Mouse (Mus musculus) C2C12 (cell line): Measurements from ENCODE around the gene Plgrkt. TPM values are rescaled to one million over a fixed set of nuclear protein-coding genes. Genes with fewer than 3 reads are reported as not detected.

Experiments used
- H3K27me3 ChIP-seq: one replicate; pipeline ENCODE4 v1.6.1; 2011; ENCODE audit not compliant: control insufficient read depth, insufficient read depth, insufficient read length
- H3K36me3 ChIP-seq: one replicate; pipeline ENCODE4 v1.6.1; 2011; ENCODE audit not compliant: control insufficient read depth, insufficient read depth
- H3K4me3 ChIP-seq: one replicate; pipeline ENCODE4 v1.5.1; 2011; ENCODE audit warnings: mild to moderate bottlenecking, control low read depth; ENCODE audit not compliant: poor library complexity, insufficient read depth, severe bottlenecking
- H3K79me2 ChIP-seq: one replicate; pipeline ENCODE4 v1.6.1; 2011; ENCODE audit not compliant: control insufficient read depth, insufficient read depth
- H3K79me3 ChIP-seq: one replicate; pipeline ENCODE4 v1.6.1; 2011; ENCODE audit warnings: low read depth, control low read depth
- H3ac ChIP-seq: one replicate; pipeline ENCODE3; 2011; ENCODE audit warnings: low read depth; ENCODE audit not compliant: control insufficient read depth, insufficient read length
- CEBPB ChIP-seq: IDR thresholded peaks from one replicate; pipeline ENCODE4 v1.6.1; 2011; ENCODE audit warnings: low read depth, mild to moderate bottlenecking, control low read depth, moderate library complexity
- CTCF ChIP-seq: IDR thresholded peaks from one replicate; pipeline ENCODE4 v1.5.1; 2011; ENCODE audit not compliant: control insufficient read depth, insufficient read depth, insufficient read length
- FOSL1 ChIP-seq: IDR thresholded peaks from one replicate; pipeline ENCODE4 v1.8.0; 2011; ENCODE audit warnings: mild to moderate bottlenecking, low read length; ENCODE audit not compliant: poor library complexity, insufficient read depth, severe bottlenecking
- MAX ChIP-seq: IDR thresholded peaks from one replicate; pipeline ENCODE4 v1.6.1; 2011; ENCODE audit warnings: mild to moderate bottlenecking, control low read depth
- MYOD1 ChIP-seq: IDR thresholded peaks from one replicate; pipeline ENCODE4 v1.6.1; 2011; ENCODE audit warnings: low read depth; ENCODE audit not compliant: control insufficient read depth, insufficient read length
- MYOG ChIP-seq: IDR thresholded peaks from one replicate; pipeline ENCODE4 v1.6.1; 2011; ENCODE audit not compliant: control insufficient read depth, insufficient read length; ENCODE audit errors: extremely low read depth
- USF1 ChIP-seq: IDR thresholded peaks from one replicate; pipeline ENCODE4 v1.6.1; 2011; ENCODE audit warnings: low read depth, mild to moderate bottlenecking, control low read depth, moderate library complexity
- polyA plus RNA-seq: library from polyadenylated mRNA; unstranded; fragments of >200 nt; fragmentation: generic; extraction: Trizol; gene quantifications from one replicate; pipeline ENCODE4 v1.2.1, GENCODE M21; 2012; ENCODE audit warnings: missing spikeins

Gene Plgrkt
- polyA plus RNA-seq, 1 experiment = 15.2 TPM

DNA sequence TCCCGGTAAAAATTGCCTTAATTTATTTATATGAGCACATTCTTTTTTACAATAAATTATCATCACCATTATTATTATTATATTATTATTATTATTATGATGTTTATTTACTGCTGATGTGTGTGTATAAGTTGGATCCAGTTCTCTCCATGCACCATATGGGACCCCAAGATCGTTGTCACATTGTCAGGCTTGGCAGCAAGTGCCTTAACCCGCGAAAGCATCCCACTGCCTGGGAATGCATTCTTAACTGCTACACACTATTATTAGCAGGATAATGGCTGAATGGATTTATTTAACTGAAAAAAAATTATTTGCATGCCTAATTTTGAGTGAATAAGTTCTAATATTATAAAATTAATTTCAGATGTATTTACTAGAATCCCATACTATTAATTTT, 40.8 kb downstream of the Plgrkt start:
- Histone ChIP-seq H3K4me3 (no peak overlapping the region), H3K27me3 (no peaks in the 10 kb centered on the region), H3K79me3 (no peaks in the 10 kb centered on the region), H3K79me2 (no peaks in the 10 kb centered on the region), H3K36me3 (no peaks in the 10 kb centered on the region), H3ac (no peak overlapping the region)
- no peak for TF ChIP-seq FOSL1
- TF ChIP-seq MAX = no peak
- no peak for TF ChIP-seq USF1

GRCm38 (mm10) chr19:29325852-29326180, 41.4 kb downstream of the Plgrkt start:
- H3K27me3 ChIP-seq = no peaks in the 10 kb centered on the region
- H3K79me3 ChIP-seq = no peaks in the 10 kb centered on the region
- H3K79me2 ChIP-seq = no peaks in the 10 kb centered on the region
- H3K36me3 ChIP-seq = no peaks in the 10 kb centered on the region
- no peak overlapping the region for H3K4me3 ChIP-seq
- H3ac ChIP-seq = no peak overlapping the region
- TF ChIP-seq MAX (no peak), CEBPB (no peak), FOSL1 (no peak), MYOG (no peak), CTCF (no peak), MYOD1 (no peak), USF1 (no peak)

DNA sequence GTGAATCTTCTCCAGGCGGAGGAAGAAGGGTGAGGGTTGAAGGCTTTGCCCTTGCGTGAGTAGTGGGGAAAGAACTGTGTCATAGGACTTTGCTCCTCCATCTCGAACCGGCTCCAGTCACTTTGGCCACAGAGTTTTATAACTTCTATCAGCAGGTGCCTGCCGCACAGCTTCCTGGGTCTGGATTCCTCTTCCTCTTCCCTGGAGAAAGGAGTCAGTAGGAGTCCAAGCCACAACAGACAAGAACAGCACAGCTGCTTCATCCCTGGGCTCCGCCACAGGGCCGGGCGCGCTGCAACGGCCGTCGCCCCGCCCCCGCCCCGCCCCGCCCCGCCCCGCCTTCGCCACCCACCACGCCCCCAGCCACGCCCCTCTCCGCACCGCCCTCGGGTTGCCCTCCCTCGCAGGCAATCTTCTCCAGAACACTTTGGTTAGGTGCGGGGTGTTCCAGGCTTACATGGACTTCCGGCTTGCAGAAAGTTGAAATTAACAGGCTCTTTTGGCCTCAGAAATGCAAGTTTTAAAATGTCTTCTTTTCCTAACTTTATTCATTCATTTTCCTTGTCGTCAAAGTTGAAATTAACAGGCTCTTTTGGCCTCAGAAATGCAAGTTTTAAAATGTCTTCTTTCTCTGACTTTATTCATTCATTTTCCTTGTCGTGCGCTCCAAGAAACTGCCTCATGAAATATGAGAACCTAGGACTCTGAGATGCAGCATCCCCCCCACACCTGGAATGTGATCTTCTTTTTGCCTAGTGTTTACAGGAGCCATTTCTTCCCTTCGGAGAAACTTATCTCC, 41.9 kb downstream of the Plgrkt start, which contains the start of gene Insl6:
Insl6 (minus strand) TSS at position 304 of the 799 bp plus-strand sequence.
- TF ChIP-seq MYOG = no peak
- no peak for TF ChIP-seq MAX
- no peak for TF ChIP-seq CEBPB
- TF ChIP-seq USF1 = no peak
- no peak for TF ChIP-seq CTCF
- no peak for TF ChIP-seq FOSL1
- TF ChIP-seq MYOD1 = no peak
- H3K27me3 ChIP-seq = no peaks in the 10 kb centered on the region
- H3K36me3 ChIP-seq = no peaks in the 10 kb centered on the region
- H3ac ChIP-seq = no peak within 1 kb of the TSS
- no peaks in the 10 kb centered on the region for H3K79me2 ChIP-seq
- no peaks in the 10 kb centered on the region for H3K79me3 ChIP-seq
- H3K4me3 ChIP-seq = no peak within 1 kb of the TSS

GRCm38 (mm10) chr19:29323416-29324049, 43.7 kb downstream of the Plgrkt start:
- no peaks in the 10 kb centered on the region for H3K79me3 ChIP-seq
- H3K79me2 ChIP-seq = no peaks in the 10 kb centered on the region
- no peak overlapping the region for H3ac ChIP-seq
- H3K4me3 ChIP-seq = no peak overlapping the region
- no peaks in the 10 kb centered on the region for H3K27me3 ChIP-seq
- no peaks in the 10 kb centered on the region for H3K36me3 ChIP-seq
- TF ChIP-seq MAX = no peak
- no peak for TF ChIP-seq MYOG
- no peak for TF ChIP-seq USF1
- no peak for TF ChIP-seq MYOD1
- no peak for TF ChIP-seq CTCF
- no peak for TF ChIP-seq FOSL1
- TF ChIP-seq CEBPB = no peak

DNA sequence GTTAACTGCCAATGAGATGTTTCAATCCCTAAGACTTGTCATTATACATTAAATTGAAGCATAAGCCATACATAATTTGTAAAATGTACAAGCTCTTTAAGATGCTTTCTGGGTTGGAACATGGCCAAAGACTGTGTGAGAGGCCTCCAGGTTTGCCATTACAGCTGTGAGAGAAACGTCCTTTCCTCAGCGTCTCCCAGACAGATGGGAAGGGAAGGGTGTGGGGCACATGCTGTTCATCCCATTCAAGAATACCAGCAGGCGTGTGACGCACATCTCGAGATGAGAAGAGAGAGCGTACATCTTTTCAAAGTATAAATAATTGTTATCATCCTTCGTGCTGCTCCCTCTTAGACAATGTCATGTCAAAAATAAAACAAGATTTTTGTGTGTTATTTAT, 54.5 kb downstream of the Plgrkt start:
- Histone ChIP-seq H3K79me2 (no peaks in the 10 kb centered on the region), H3ac (no peak overlapping the region), H3K4me3 (no peak overlapping the region), H3K27me3 (no peaks in the 10 kb centered on the region), H3K79me3 (no peaks in the 10 kb centered on the region), H3K36me3 (peaks cover 32% of the 10 kb centered on the region)
- TF ChIP-seq CTCF (no peak), MYOD1 (no peak), USF1 (no peak), FOSL1 (no peak), CEBPB (no peak), MAX (no peak), MYOG (no peak)

GRCm38 (mm10) chr19:29311791-29312190, 55.4 kb downstream of the Plgrkt start:
- Histone ChIP-seq H3K4me3 (no peak overlapping the region), H3K79me2 (no peaks in the 10 kb centered on the region), H3K79me3 (no peaks in the 10 kb centered on the region), H3K27me3 (no peaks in the 10 kb centered on the region), H3K36me3 (peaks cover 32% of the 10 kb centered on the region), H3ac (no peak overlapping the region)
- no peak for TF ChIP-seq CTCF
- TF ChIP-seq MAX = no peak
- TF ChIP-seq CEBPB = no peak
